Mouse (Mus musculus): ENCODE results near the gene Hspa12b. TPM values are rescaled to one million over a fixed set of nuclear protein-coding genes. Genes with fewer than 3 reads are reported as not detected.

Gene Hspa12b
- polyA plus RNA-seq, 1 experiment: 3.5 TPM

- DNase-seq: no peak
- peaks cover 9% of the 10 kb centered on the region for H3K4me1 ChIP-seq (replicated peaks; ENCODE audit: control insufficient read depth, insufficient read depth, low read length)
- TF ChIP-seq CTCF (IDR thresholded peaks at IDR 0.05; ENCODE audit: borderline replicate concordance, control insufficient read depth, extremely low read depth, insufficient read depth, low read length, poor library complexity) (no peak), POLR2A (IDR thresholded peaks at IDR 0.05; ENCODE audit: control insufficient read depth, extremely low read depth, insufficient read depth, low read length, poor library complexity) (no peak)
- 94% methylated on average over 7 of the region's 7 CpGs for WGBS
- H3K36me3 ChIP-seq (ENCODE audit: control insufficient read depth, insufficient read depth, low read length): no peaks in the 10 kb centered on the region
- H3K27ac ChIP-seq (ENCODE audit: control insufficient read depth, insufficient read depth, low read length): no peak overlapping the region
- H3K4me3 ChIP-seq (ENCODE audit: control insufficient read depth, insufficient read depth, low read length): no peak overlapping the region
- H3K27me3 ChIP-seq (ENCODE audit: control insufficient read depth, insufficient read depth, low read length): no peaks in the 10 kb centered on the region
Observed at GRCm38 (mm10) chr2:131163924-131164323, 36.8 kb downstream of the Hspa12b start.

- TF ChIP-seq CTCF (IDR thresholded peaks at IDR 0.05; ENCODE audit: borderline replicate concordance, control insufficient read depth, extremely low read depth, insufficient read depth, low read length, poor library complexity): no peak
- TF ChIP-seq POLR2A (IDR thresholded peaks at IDR 0.05; ENCODE audit: control insufficient read depth, extremely low read depth, insufficient read depth, low read length, poor library complexity): no peak
- Histone ChIP-seq H3K27me3 (ENCODE audit: control insufficient read depth, insufficient read depth, low read length) (no peaks in the 10 kb centered on the region), H3K4me3 (ENCODE audit: control insufficient read depth, insufficient read depth, low read length) (no peak overlapping the region), H3K27ac (ENCODE audit: control insufficient read depth, insufficient read depth, low read length) (no peak overlapping the region), H3K36me3 (ENCODE audit: control insufficient read depth, insufficient read depth, low read length) (no peaks in the 10 kb centered on the region), H3K4me1 (replicated peaks; ENCODE audit: control insufficient read depth, insufficient read depth, low read length) (0 out of 2 replicates have a peak, but pooled peaks cover under 1% of the 10 kb centered on the region)
- WGBS: 97% methylated on average over 2 of the region's 2 CpGs
- no peak for DNase-seq
Observed at GRCm38 (mm10) chr2:131166172-131166571, 39.1 kb downstream of the Hspa12b start.

GRCm38 (mm10) chr2:131167984-131168383 is 40.9 kb downstream of the Hspa12b start:
- Histone ChIP-seq H3K27ac (ENCODE audit: control insufficient read depth, insufficient read depth, low read length) (no peak overlapping the region), H3K36me3 (ENCODE audit: control insufficient read depth, insufficient read depth, low read length) (no peaks in the 10 kb centered on the region), H3K4me3 (ENCODE audit: control insufficient read depth, insufficient read depth, low read length) (no peak overlapping the region), H3K27me3 (ENCODE audit: control insufficient read depth, insufficient read depth, low read length) (no peaks in the 10 kb centered on the region; the same call in 1 of the 2 replicates), H3K4me1 (replicated peaks; ENCODE audit: control insufficient read depth, insufficient read depth, low read length) (peaks cover 4% of the 10 kb centered on the region; the same call in 1 of the 2 replicates)
- WGBS: 84% methylated on average over 6 of the region's 6 CpGs
- TF ChIP-seq CTCF (IDR thresholded peaks at IDR 0.05; ENCODE audit: borderline replicate concordance, control insufficient read depth, extremely low read depth, insufficient read depth, low read length, poor library complexity) (no peak), POLR2A (IDR thresholded peaks at IDR 0.05; ENCODE audit: control insufficient read depth, extremely low read depth, insufficient read depth, low read length, poor library complexity) (no peak)
- DNase-seq: no peak

GRCm38 (mm10) chr2:131168914-131169313 is 41.8 kb downstream of the Hspa12b start:
- Histone ChIP-seq H3K4me1 (replicated peaks; ENCODE audit: control insufficient read depth, insufficient read depth, low read length) (peaks cover 4% of the 10 kb centered on the region; the same call in 1 of the 2 replicates), H3K27ac (ENCODE audit: control insufficient read depth, insufficient read depth, low read length) (no peak overlapping the region), H3K27me3 (ENCODE audit: control insufficient read depth, insufficient read depth, low read length) (no peaks in the 10 kb centered on the region; the same call in 1 of the 2 replicates), H3K4me3 (ENCODE audit: control insufficient read depth, insufficient read depth, low read length) (no peak overlapping the region), H3K36me3 (ENCODE audit: control insufficient read depth, insufficient read depth, low read length) (no peaks in the 10 kb centered on the region)
- no peak for TF ChIP-seq POLR2A (IDR thresholded peaks at IDR 0.05; ENCODE audit: control insufficient read depth, extremely low read depth, insufficient read depth, low read length, poor library complexity)
- no peak for TF ChIP-seq CTCF (IDR thresholded peaks at IDR 0.05; ENCODE audit: borderline replicate concordance, control insufficient read depth, extremely low read depth, insufficient read depth, low read length, poor library complexity)
- no peak for DNase-seq
- WGBS: 89% methylated on average over 1 of the region's 1 CpGs

GRCm38 (mm10) chr2:131170936-131171335 is 43.9 kb downstream of the Hspa12b start:
- no peak for DNase-seq
- no peaks in the 10 kb centered on the region for H3K36me3 ChIP-seq (ENCODE audit: control insufficient read depth, insufficient read depth, low read length)
- no peak overlapping the region for H3K27ac ChIP-seq (ENCODE audit: control insufficient read depth, insufficient read depth, low read length)
- WGBS: 55% methylated on average over 9 of the region's 9 CpGs
- no peaks in the 10 kb centered on the region; the same call in 1 of the 2 replicates for H3K27me3 ChIP-seq (ENCODE audit: control insufficient read depth, insufficient read depth, low read length)
- TF ChIP-seq CTCF (IDR thresholded peaks at IDR 0.05; ENCODE audit: borderline replicate concordance, control insufficient read depth, extremely low read depth, insufficient read depth, low read length, poor library complexity) (no peak), POLR2A (IDR thresholded peaks at IDR 0.05; ENCODE audit: control insufficient read depth, extremely low read depth, insufficient read depth, low read length, poor library complexity) (no peak)
- H3K4me1 ChIP-seq (replicated peaks; ENCODE audit: control insufficient read depth, insufficient read depth, low read length): peaks cover 6% of the 10 kb centered on the region; the same call in 1 of the 2 replicates
- H3K4me3 ChIP-seq (ENCODE audit: control insufficient read depth, insufficient read depth, low read length): no peak overlapping the region

GRCm38 (mm10) chr2:131171401-131172104 is 44.5 kb downstream of the Hspa12b start:
- no peak overlapping the region for H3K27ac ChIP-seq (ENCODE audit: control insufficient read depth, insufficient read depth, low read length)
- H3K27me3 ChIP-seq (ENCODE audit: control insufficient read depth, insufficient read depth, low read length): no peaks in the 10 kb centered on the region; the same call in 1 of the 2 replicates
- 20% methylated on average over 43 of the region's 43 CpGs for WGBS
- TF ChIP-seq CTCF (IDR thresholded peaks at IDR 0.05; ENCODE audit: borderline replicate concordance, control insufficient read depth, extremely low read depth, insufficient read depth, low read length, poor library complexity): no peak
- no peak for TF ChIP-seq POLR2A (IDR thresholded peaks at IDR 0.05; ENCODE audit: control insufficient read depth, extremely low read depth, insufficient read depth, low read length, poor library complexity)
- peaks cover 6% of the 10 kb centered on the region; the same call in 1 of the 2 replicates for H3K4me1 ChIP-seq (replicated peaks; ENCODE audit: control insufficient read depth, insufficient read depth, low read length)
- DNase-seq: peak; percentile 68
- peak overlapping the region; percentile 1; the same call in 1 of the 2 replicates for H3K4me3 ChIP-seq (ENCODE audit: control insufficient read depth, insufficient read depth, low read length)
- no peaks in the 10 kb centered on the region for H3K36me3 ChIP-seq (ENCODE audit: control insufficient read depth, insufficient read depth, low read length)

Measured in thymus, adult 2 months (tissue).